Mouse (Mus musculus): ENCODE measurements at regions not wholly inside any gene's neighbourhood (a gene's known extent, or its start where the extent isn't known, plus 50 kb on each side); places are given as distances from the start of the nearest gene placed in this dataset.

DNA sequence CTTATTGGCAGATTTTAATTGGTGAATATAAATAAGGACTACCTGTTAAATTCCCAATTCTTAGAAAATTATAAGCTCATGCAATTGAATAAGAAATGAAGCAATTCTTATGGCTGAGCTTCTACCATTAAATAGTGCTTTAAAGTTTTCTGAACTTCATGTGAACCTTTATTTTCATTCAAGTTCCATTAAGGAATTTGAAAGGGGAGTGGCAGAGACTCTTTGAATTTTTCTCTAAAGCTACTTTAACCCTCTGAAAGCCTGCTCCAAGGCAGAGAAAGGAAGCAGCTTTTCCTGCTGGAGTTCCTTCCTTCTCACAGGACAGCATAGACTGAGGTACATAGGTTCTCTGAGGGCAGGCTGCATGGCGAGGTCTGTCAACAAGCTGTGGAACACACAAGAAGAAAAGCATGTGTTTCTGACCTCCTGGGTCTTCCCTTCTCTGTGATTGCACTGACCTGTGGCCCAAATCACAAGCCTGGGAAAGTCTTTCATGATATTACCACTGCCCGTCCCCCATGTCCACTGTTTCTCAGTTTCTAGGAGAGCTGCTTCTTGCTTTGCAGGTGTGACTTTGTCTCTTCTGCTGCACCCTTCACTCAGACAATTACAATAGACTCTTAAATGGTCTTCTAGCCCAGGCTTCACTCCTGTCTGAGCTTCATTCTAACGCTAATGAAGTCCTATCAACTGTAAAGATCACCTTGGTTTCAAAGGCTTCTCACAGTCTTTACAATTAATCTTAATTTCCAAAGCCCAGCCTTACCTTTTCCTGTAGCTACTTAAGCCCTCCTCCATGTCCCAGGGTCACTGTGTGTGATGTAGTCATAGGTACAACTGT is 211.4 kb downstream of the Klf5 start:
- no peaks in the 10 kb centered on the region for H3K27me3 ChIP-seq (replicated peaks)
- H3K36me3 ChIP-seq (replicated peaks; ENCODE audit: low read length): no peaks in the 10 kb centered on the region
- no peak overlapping the region for H3K4me3 ChIP-seq (replicated peaks)
- H3K4me1 ChIP-seq: no peaks in the 10 kb centered on the region
- H3K9me3 ChIP-seq: peaks cover 9% of the 10 kb centered on the region
- TF ChIP-seq GATA1 (IDR thresholded peaks at IDR 0.05; ENCODE audit: borderline replicate concordance, low read length) (no peak), FLI1 (IDR thresholded peaks at IDR 0.05; ENCODE audit: low read length) (no peak)

DNA sequence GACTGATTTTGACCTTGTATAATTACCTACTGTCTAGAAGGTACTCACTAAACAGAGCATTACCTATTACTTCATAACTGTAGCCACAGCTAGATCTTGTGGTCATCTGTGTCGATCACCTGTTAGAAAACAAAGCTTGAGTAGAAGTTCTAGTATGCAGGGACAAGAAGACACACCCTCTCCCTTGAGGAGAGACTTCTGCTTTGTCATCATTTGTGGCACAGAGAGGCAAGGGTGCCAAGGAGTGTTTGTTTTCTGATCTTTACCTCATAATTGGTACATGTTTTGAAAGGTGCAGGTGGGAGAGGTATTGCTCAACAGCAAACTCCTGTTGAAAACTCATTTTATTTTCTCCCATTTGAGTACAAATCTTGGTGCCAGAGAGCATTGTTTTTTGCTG is 217.0 kb downstream of the Klf5 start:
- Histone ChIP-seq H3K4me1 (no peaks in the 10 kb centered on the region), H3K4me3 (replicated peaks) (no peak overlapping the region), H3K36me3 (replicated peaks; ENCODE audit: low read length) (no peaks in the 10 kb centered on the region), H3K27me3 (replicated peaks) (no peaks in the 10 kb centered on the region), H3K9me3 (peaks cover 13% of the 10 kb centered on the region)
- TF ChIP-seq FLI1 (IDR thresholded peaks at IDR 0.05; ENCODE audit: low read length) (no peak), GATA1 (IDR thresholded peaks at IDR 0.05; ENCODE audit: borderline replicate concordance, low read length) (no peak)

DNA sequence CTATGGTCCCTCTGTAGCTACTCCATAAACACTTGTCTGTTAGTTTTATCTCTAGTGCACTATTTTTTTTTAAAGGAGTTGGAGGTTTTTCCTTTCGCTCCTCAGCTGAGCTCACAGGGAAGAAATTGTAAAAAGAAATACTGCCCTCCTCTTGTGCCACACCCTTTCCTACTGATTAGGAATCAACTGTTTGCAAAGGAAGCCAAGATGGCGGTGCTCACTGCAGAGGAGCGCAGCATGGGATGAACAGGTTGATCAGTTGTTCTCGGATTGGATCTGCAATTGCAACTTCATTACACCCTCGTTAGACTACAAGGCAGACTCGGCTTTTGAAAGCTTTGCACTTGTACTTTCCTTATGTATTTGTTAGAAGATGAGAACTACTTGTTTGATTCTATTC is 218.2 kb downstream of the Klf5 start:
- TF ChIP-seq GATA1 (IDR thresholded peaks at IDR 0.05; ENCODE audit: borderline replicate concordance, low read length): no peak
- no peak for TF ChIP-seq FLI1 (IDR thresholded peaks at IDR 0.05; ENCODE audit: low read length)
- Histone ChIP-seq H3K4me1 (no peaks in the 10 kb centered on the region), H3K27me3 (replicated peaks) (no peaks in the 10 kb centered on the region), H3K4me3 (replicated peaks) (no peak overlapping the region), H3K36me3 (replicated peaks; ENCODE audit: low read length) (no peaks in the 10 kb centered on the region), H3K9me3 (peaks cover 16% of the 10 kb centered on the region)

DNA sequence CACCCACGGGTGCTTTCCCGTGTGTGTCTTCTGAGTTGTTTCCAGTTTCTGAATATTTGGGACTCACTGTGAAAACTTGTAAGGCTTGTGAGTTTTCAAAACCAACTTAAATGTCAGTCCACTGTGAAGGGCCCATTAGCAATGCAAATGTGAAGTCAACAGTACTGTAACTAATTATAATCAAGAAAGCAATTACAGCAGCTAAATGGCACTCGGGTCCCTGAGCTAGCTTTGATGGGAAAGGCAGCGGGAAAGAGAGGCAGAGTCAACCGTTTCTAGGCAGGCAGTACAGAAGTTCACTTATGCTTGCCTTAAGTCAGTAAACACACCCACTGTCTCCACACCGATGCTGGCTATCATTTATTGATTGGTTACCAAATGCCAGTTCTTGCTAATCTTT is 221.9 kb downstream of the Klf5 start:
- no peaks in the 10 kb centered on the region for H3K27me3 ChIP-seq (replicated peaks)
- H3K4me1 ChIP-seq: no peaks in the 10 kb centered on the region
- peaks cover 12% of the 10 kb centered on the region for H3K9me3 ChIP-seq
- H3K4me3 ChIP-seq (replicated peaks): no peak overlapping the region
- TF ChIP-seq GATA1 (IDR thresholded peaks at IDR 0.05; ENCODE audit: borderline replicate concordance, low read length): no peak
- TF ChIP-seq FLI1 (IDR thresholded peaks at IDR 0.05; ENCODE audit: low read length): no peak
- H3K36me3 ChIP-seq (replicated peaks; ENCODE audit: low read length): no peaks in the 10 kb centered on the region

DNA sequence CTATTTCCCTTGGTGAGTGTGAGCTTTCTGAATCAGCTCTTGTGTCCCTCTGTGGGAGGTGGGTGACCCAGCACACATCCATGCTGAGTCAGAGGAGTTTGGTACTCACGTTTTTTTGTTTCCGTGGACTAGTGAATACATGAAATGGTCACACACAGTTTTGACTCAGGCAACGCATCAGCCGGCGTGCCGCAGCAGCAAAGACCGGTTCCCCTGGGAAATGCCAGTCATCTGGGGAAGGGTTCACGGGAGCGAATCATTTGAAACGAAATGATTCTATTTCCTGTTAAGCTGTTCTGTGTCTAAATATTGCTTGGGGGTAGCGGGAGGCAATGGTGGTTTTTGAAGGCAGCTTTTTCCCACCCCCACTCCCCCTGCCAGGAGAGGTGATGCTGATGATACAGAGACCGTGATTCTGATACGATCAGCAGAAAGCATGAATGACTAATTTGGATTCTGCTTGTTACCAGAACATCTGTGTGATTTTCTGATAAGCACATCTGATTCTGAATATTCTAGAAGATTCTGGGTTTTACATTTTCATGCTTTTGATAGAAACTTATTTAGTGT is 223.5 kb downstream of the Klf5 start:
- H3K9me3 ChIP-seq: peaks cover 12% of the 10 kb centered on the region
- TF ChIP-seq GATA1 (IDR thresholded peaks at IDR 0.05; ENCODE audit: borderline replicate concordance, low read length) (no peak), FLI1 (IDR thresholded peaks at IDR 0.05; ENCODE audit: low read length) (no peak)
- no peaks in the 10 kb centered on the region for H3K27me3 ChIP-seq (replicated peaks)
- H3K4me1 ChIP-seq: no peaks in the 10 kb centered on the region
- no peak overlapping the region for H3K4me3 ChIP-seq (replicated peaks)
- H3K36me3 ChIP-seq (replicated peaks; ENCODE audit: low read length): no peaks in the 10 kb centered on the region

DNA sequence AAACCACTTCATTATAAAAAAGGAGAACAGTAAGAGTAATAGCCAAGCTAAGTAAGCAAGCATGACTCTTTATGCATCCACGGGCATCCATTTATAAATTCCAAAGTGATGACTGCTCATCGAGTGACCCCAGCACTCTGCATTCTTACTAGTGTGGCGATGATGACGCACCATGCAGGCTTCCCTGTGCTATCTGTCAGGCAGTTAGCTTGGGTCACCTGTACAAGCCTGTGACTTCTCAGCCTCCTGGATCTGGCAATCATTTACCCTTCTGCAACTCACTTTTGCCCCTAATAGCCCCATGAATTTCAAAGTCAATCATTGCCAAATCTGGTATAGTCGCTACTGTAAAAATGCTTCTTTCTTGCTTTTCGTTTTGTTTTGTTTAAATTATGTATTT is 237.3 kb downstream of the Klf5 start:
- Histone ChIP-seq H3K9me3 (peaks cover 16% of the 10 kb centered on the region; the same call in 1 of the 2 replicates), H3K4me1 (no peaks in the 10 kb centered on the region), H3K27me3 (replicated peaks) (no peaks in the 10 kb centered on the region), H3K36me3 (replicated peaks; ENCODE audit: low read length) (no peaks in the 10 kb centered on the region), H3K4me3 (replicated peaks) (no peak overlapping the region)
- TF ChIP-seq FLI1 (IDR thresholded peaks at IDR 0.05; ENCODE audit: low read length) (no peak), GATA1 (IDR thresholded peaks at IDR 0.05; ENCODE audit: borderline replicate concordance, low read length) (no peak)

DNA sequence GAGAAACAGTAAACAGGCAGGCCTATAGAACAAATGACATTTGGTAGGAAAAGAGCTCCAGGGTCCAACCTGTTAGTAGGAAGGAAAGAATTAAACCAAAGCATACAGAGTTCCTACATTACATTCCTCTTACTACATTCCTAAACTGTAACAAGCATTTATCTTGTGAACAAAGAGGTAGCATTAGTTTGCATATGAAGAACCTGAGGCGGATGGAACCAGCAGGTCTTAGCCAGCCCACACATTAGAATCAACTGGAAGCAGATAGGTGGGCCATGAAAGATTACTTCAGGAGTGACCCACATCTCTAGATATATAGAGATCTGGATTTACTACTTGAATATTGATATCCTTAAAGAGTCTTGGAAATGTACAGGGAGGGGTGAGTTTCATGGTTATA is 238.8 kb downstream of the Klf5 start:
- H3K4me1 ChIP-seq: no peaks in the 10 kb centered on the region
- H3K36me3 ChIP-seq (replicated peaks; ENCODE audit: low read length): no peaks in the 10 kb centered on the region
- H3K27me3 ChIP-seq (replicated peaks): no peaks in the 10 kb centered on the region
- no peak overlapping the region for H3K4me3 ChIP-seq (replicated peaks)
- no peak for TF ChIP-seq FLI1 (IDR thresholded peaks at IDR 0.05; ENCODE audit: low read length)
- TF ChIP-seq GATA1 (IDR thresholded peaks at IDR 0.05; ENCODE audit: borderline replicate concordance, low read length): no peak
- H3K9me3 ChIP-seq: peaks cover 12% of the 10 kb centered on the region; the same call in 1 of the 2 replicates

DNA sequence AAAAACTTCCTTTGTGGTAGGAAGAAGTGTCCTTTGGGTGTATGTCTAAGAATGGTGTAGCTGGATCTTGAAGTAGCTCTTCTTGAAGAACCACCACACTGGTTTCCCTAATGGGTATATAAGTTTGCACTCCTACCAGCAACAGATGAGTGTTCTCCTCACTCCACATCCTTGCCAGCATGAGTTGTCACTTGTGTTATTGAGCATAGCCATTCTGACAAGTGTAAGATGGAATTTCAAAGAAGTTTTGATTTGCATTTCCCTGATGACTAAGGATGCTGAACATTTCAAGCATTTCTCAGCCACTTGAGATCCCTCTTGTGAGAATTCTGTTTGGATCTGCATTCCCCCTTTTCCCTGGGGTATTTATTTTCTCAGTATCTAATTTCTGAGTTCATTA is 243.2 kb downstream of the Klf5 start:
- no peak for TF ChIP-seq GATA1 (IDR thresholded peaks at IDR 0.05; ENCODE audit: borderline replicate concordance, low read length)
- no peak for TF ChIP-seq FLI1 (IDR thresholded peaks at IDR 0.05; ENCODE audit: low read length)

DNA sequence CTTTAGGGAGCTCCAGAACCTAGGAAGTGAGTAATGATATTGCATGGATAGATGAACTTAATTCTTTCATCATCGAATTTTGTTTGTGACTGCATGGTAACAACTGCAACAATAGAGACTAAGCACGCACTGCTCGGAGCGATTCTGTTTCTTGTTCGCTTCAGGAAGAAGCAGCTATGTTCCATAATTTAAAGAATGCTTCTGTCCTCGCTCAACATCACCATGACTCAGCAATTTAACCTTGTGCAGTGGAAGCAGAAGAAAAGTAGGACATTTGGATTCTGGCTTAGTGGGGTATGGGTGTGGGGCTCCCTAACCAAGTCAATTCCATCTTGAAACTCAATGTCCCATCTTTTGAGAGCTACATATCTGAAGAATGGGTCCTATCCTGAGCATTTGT is 249.4 kb downstream of the Klf5 start:
- Histone ChIP-seq H3K4me3 (replicated peaks) (no peak overlapping the region), H3K27me3 (replicated peaks) (no peaks in the 10 kb centered on the region), H3K4me1 (no peaks in the 10 kb centered on the region), H3K9me3 (no peaks in the 10 kb centered on the region), H3K36me3 (replicated peaks; ENCODE audit: low read length) (no peaks in the 10 kb centered on the region)
- no peak for TF ChIP-seq GATA1 (IDR thresholded peaks at IDR 0.05; ENCODE audit: borderline replicate concordance, low read length)
- TF ChIP-seq FLI1 (IDR thresholded peaks at IDR 0.05; ENCODE audit: low read length): no peak

More for the DNA sequence above, 243.2 kb downstream of the Klf5 start:
- H3K4me3 ChIP-seq (replicated peaks): no peak overlapping the region
- H3K9me3 ChIP-seq: 0 out of 2 replicates have a peak, but pooled peaks cover 3% of the 10 kb centered on the region
- H3K36me3 ChIP-seq (replicated peaks; ENCODE audit: low read length): no peaks in the 10 kb centered on the region
- H3K4me1 ChIP-seq: no peaks in the 10 kb centered on the region
- no peaks in the 10 kb centered on the region for H3K27me3 ChIP-seq (replicated peaks)

All from megakaryocyte, embryonic 14.5 days (primary cell).